Mouse (Mus musculus) midbrain, embryonic 14.5 days (tissue): ENCODE results near the gene Hist1h2bq. TPM values are rescaled to one million over a fixed set of nuclear protein-coding genes. Genes with fewer than 3 reads are reported as not detected.
"Not testable (repeated sequence)": the region's sequence is repeated elsewhere in the genome, so short reads cannot be mapped to it uniquely, and the experiment has no call there.

Source experiments
- ATAC-seq: fragments of 200-750 bp; cut with Nextera tagmentation; 2 replicates; pipeline ENCODE4 v1.8.0; 2017; ENCODE audit warnings: moderate number of reproducible peaks, moderate library complexity; ENCODE audit not compliant: low FRiP score, low TSS enrichment
- DNase-seq: peaks from one replicate; pipeline ENCODE4 v3.0.0-alpha.2; 2015
- H3K27ac ChIP-seq: fragments of 300-500 bp; sonication (generic); replicated peaks from 2 replicates; pipeline ENCODE4 v1.5.1; 2014; ENCODE audit warnings: mild to moderate bottlenecking, low read depth, low read length, moderate library complexity
- H3K27me3 ChIP-seq: fragments of 300-500 bp; sonication (generic); 2 replicates; pipeline ENCODE4 v1.6.1; 2014; ENCODE audit warnings: low read length, control low read depth, mixed read lengths; ENCODE audit not compliant: control insufficient read depth, insufficient read depth
- H3K36me3 ChIP-seq: fragments of 300-500 bp; sonication (generic); 2 replicates; pipeline ENCODE4 v1.6.1; 2014; ENCODE audit warnings: low read length, control low read depth; ENCODE audit not compliant: control insufficient read depth, insufficient read depth
- H3K4me1 ChIP-seq: fragments of 300-500 bp; sonication (generic); 2 replicates; pipeline ENCODE4 v1.6.1; 2014; ENCODE audit warnings: mild to moderate bottlenecking, antibody characterized with exemption, low read length, control low read depth; ENCODE audit not compliant: control insufficient read depth, insufficient read depth
- H3K4me2 ChIP-seq: fragments of 300-500 bp; sonication (generic); 2 replicates; pipeline ENCODE4 v1.6.1; 2014; ENCODE audit warnings: mild to moderate bottlenecking, low read length, moderate library complexity
- H3K4me3 ChIP-seq: fragments of 300-500 bp; sonication (generic); replicated peaks from 2 replicates; pipeline ENCODE4 v1.5.1; 2014; ENCODE audit warnings: low read depth, low read length
- H3K9ac ChIP-seq: fragments of 300-500 bp; sonication (generic); replicated peaks from 2 replicates; pipeline ENCODE4 v1.6.1; 2014; ENCODE audit warnings: mild to moderate bottlenecking, low read length, moderate library complexity
- H3K9me3 ChIP-seq: fragments of 300-500 bp; sonication (generic); 2 replicates; pipeline ENCODE4 v1.6.1; 2016; ENCODE audit warnings: low read length, control low read depth, mixed read lengths; ENCODE audit not compliant: control insufficient read depth
- WGBS: fragments of 180-500 bp; shearing (Covaris S2); extraction: QIAGEN DNeasy Blood & Tissue Kit; methylation state at CpG from one replicate; pipeline ENCODE4 v1.1.7; 2014; 5-methylcytosine and 5-hydroxymethylcytosine counted together
- polyA plus RNA-seq: library from polyadenylated mRNA; unstranded; fragments of >200 nt; fragmentation: Nextera tagmentation; extraction: Ambion mirVana; gene quantifications from 2 replicates; pipeline ENCODE4 v1.2.1, GENCODE M21; 2014

Gene Hist1h2bq
- polyA plus RNA-seq, 1 experiment from 2014 or later, result 4.5 TPM

DNA sequence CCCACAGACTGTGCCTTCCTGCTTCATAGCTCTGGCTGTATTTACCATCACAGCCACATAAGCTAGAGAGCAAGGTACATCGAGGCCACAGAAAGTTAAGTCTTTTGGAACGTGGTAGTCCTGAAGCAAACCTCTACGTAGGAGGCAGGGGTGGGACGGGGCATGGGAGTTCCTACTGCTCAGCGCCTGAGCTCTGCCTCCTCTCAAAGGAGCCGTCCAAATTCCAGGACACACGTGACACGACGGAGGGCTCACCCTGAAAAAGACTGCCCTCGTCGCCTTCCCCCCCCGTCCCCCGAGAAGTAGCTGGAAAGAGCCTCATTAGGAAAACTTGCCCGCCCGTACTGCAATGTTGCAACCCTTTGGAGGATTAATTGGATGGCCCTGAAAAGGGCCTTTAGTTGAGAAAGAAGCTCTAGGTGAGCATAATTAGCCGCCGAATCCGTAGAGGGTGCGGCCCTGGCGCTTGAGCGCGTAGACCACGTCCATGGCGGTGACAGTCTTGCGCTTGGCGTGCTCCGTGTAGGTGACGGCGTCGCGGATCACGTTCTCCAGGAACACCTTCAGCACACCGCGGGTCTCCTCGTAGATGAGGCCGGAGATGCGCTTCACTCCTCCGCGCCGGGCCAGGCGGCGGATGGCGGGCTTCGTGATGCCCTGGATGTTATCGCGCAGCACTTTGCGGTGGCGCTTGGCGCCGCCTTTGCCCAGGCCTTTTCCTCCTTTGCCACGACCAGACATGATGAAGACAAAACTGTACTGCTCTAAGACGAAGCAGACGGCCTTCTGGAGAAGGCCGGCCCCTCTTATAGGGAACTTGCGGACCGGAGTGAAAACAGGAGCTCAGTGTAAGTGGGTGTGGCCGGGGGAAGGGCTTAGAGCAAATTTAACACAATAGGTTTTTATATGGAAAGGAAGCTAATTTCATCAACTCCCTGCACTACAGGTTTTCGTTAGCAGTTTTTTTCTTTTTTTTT lies 21.7 kb upstream of the Hist1h2bq start, which contains the start of gene Hist1h4n:
Hist1h4n (minus strand) TSS at position 779 of the 977 bp plus-strand sequence.
- not testable (repeated sequence) for H3K9ac ChIP-seq, DNase-seq, H3K27ac ChIP-seq, H3K27me3 ChIP-seq, H3K9me3 ChIP-seq, H3K4me1 ChIP-seq, H3K36me3 ChIP-seq
- Histone ChIP-seq H3K4me2 (peak within 1 kb of the TSS; percentile 43), H3K4me3 (0 out of 2 replicates have a peak within 1 kb of the TSS, but pooled peaks have one; percentile 15)
- WGBS, result 0% methylated on average over 22 of the region's 58 CpGs
- peak; percentile 85 for ATAC-seq

DNA sequence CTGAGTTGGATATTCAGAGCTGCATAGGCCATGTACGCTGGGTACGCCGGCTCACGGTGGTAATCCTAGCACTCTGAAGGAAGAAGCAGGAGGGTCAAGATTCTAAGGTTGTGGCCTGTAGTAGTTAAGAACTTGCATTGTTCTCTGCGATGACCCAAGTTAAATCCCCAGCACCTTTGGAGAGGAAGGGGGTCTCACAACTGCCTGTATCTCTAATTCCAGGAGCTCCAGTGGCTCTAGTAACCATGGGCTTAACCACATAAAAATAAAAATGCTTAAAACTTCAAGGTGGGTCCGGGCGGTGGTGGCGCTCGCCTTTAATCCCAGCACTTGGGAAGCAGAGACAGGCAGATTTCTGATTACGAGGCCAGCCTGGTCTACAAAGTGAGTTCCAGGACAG lies 20.3 kb upstream of the Hist1h2bq start:
- Histone ChIP-seq H3K9me3 (no peaks in the 10 kb centered on the region), H3K27ac (no peak overlapping the region), H3K4me2 (no peak overlapping the region), H3K4me3 (no peak overlapping the region), H3K27me3 (no peaks in the 10 kb centered on the region), H3K36me3 (no peaks in the 10 kb centered on the region), H3K4me1 (no peaks in the 10 kb centered on the region), H3K9ac (no peak overlapping the region)
- ATAC-seq, result no peak
- DNase-seq, result no peak
- 85% methylated on average over 10 of the region's 10 CpGs for WGBS

DNA sequence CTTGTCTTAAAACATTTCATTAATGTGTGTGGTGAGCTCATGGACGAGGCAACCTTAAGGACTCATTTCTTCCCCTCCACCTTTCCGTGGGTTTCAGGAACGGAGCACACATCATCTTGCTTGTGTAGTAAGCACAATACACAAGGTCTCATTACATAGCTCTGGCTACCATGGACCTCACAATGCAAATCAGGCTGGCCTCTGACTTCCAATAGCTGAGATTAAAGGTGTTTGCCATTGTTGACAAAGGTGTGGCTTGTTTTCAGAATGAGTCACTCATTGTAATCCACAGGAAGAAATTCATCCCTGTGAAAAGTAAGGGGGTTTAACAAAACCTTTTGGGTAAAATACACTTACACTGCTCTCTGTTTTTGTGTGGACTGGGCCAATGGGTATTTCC lies 18.5 kb upstream of the Hist1h2bq start:
- no peak overlapping the region for H3K9ac ChIP-seq
- H3K27me3 ChIP-seq, result no peaks in the 10 kb centered on the region
- no peak overlapping the region for H3K4me3 ChIP-seq
- 86% methylated on average over 3 of the region's 3 CpGs for WGBS
- no peak overlapping the region for H3K4me2 ChIP-seq
- no peaks in the 10 kb centered on the region for H3K36me3 ChIP-seq
- H3K27ac ChIP-seq, result no peak overlapping the region
- no peaks in the 10 kb centered on the region for H3K4me1 ChIP-seq
- ATAC-seq, result no peak
- H3K9me3 ChIP-seq, result no peaks in the 10 kb centered on the region
- no peak for DNase-seq

DNA sequence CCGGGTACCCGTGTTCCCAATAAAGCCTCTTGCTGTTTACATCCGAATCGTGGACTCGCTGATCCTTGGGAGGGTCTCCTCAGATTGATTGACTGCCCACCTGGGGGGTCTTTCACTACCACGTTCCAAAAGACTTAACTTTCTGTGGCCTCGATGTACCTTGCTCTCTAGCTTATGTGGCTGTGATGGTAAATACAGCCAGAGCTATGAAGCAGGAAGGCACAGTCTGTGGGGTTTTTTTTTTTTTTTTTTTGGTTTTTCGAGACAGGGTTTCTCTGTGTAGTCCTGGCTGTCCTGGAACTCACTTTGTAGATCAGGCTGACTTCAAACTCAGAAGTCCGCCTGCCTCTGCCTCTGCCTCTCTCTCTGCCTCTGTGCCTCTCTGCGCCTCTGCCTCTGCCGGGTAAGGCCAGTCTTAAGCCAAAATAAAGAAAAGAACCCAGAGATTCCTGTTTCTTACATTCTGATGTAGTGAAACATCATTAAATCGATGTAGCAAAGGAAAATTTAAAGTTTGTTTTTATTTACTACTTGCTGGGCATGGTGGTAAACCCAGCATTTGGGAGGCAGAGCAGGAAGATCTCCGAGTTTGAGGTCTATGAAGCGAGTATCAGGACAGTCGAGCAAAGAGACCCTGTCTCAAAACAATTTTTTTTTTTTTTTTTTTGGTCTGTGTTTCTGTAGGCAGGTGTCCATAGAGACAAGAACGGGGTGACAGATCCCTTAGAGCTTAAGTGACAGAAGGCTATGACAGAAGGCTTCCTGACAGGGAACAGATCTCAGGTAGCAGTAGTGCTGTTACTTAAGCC lies 10.3 kb upstream of the Hist1h2bq start:
- 57% methylated on average over 6 of the region's 16 CpGs for WGBS

DNA sequence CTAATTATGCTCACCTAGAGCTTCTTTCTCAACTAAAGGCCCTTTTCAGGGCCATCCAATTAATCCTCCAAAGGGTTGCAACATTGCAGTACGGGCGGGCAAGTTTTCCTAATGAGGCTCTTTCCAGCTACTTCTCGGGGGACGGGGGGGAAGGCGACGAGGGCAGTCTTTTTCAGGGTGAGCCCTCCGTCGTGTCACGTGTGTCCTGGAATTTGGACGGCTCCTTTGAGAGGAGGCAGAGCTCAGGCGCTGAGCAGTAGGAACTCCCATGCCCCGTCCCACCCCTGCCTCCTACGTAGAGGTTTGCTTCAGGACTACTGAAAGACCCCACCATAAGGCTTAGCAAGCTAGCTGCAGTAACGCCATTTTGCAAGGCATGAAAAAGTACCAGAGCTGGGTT lies 2.1 kb upstream of the Hist1h2bq start:
- H3K9me3 ChIP-seq, H3K27ac ChIP-seq, H3K36me3 ChIP-seq, H3K27me3 ChIP-seq, H3K9ac ChIP-seq, H3K4me1 ChIP-seq, H3K4me3 ChIP-seq, DNase-seq: not testable (repeated sequence)
- 0% methylated on average over 13 of the region's 14 CpGs for WGBS
- peak; percentile 31; the same call in 1 of the 2 replicates for ATAC-seq
- peak overlapping the region; percentile 37 for H3K4me2 ChIP-seq

More for the DNA sequence above, 10.3 kb upstream of the Hist1h2bq start:
- not testable (repeated sequence) for H3K4me1 ChIP-seq, H3K4me3 ChIP-seq, H3K9me3 ChIP-seq, H3K9ac ChIP-seq, ATAC-seq, H3K36me3 ChIP-seq, H3K27ac ChIP-seq, H3K27me3 ChIP-seq, H3K4me2 ChIP-seq, DNase-seq

DNA sequence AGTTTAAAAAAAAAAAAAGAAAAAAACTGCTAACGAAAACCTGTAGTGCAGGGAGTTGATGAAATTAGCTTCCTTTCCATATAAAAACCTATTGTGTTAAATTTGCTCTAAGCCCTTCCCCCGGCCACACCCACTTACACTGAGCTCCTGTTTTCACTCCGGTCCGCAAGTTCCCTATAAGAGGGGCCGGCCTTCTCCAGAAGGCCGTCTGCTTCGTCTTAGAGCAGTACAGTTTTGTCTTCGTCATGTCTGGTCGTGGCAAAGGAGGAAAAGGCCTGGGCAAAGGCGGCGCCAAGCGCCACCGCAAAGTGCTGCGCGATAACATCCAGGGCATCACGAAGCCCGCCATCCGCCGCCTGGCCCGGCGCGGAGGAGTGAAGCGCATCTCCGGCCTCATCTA lies 1.5 kb upstream of the Hist1h2bq start, which contains the start of gene Hist1h4m:
Hist1h4m (plus strand) TSS at position 208 of the 400 bp plus-strand sequence.
- WGBS, result no CpG with 5 or more reads among the region's 24 CpGs
- not testable (repeated sequence) for H3K27me3 ChIP-seq, H3K36me3 ChIP-seq, H3K4me1 ChIP-seq, H3K27ac ChIP-seq, H3K9me3 ChIP-seq, DNase-seq, H3K9ac ChIP-seq, H3K4me3 ChIP-seq
- peak; percentile 71 for ATAC-seq
- peak within 1 kb of the TSS; percentile 37 for H3K4me2 ChIP-seq

DNA sequence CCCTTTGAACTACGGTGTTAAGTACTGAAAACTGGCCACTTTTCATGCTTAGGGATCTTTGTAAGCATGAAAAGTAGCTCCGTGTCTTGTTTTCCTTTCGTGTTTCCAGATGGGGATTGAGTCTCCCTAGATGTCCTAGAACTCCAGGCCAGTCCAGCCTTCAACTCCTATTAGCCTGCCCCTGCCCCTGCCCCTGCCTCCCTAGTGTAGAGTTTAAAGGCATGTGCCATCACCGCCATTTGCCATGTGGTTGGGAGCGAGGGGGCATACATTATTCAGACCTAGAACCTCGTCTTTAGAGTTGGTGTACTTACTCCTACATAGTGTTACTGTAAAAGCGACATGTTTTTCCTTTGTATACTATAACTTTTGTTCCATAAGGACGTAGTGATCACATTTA lies 1.1 kb upstream of the Hist1h2bq start:
- H3K4me1 ChIP-seq, H3K4me2 ChIP-seq, H3K4me3 ChIP-seq, H3K27ac ChIP-seq, H3K36me3 ChIP-seq, DNase-seq, H3K9ac ChIP-seq, H3K9me3 ChIP-seq, H3K27me3 ChIP-seq: not testable (repeated sequence)
- WGBS, result no CpG with 5 or more reads among the region's 8 CpGs
- ATAC-seq, result 0 out of 2 replicates have a peak, but pooled peaks have one; percentile 7

DNA sequence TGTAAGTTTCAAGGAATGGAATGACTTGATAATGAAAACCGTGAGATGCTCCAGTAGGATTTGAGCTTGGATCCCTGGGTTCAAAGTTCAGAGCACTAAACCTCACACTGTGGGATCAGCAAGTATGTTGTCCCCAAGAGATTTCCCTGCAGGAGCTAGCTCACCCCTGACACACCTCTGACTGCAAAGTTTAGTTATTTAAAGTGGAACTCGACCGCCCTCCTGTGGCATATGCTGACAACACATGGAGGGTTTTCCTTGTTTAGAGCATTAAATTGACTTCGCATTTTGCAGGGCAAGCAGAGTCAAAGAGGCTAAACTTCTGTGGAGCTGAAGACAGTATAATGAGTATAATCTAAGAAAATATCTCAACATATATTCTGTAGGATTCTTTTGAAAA lies 6.9 kb downstream of the Hist1h2bq start:
- not testable (repeated sequence) for H3K9me3 ChIP-seq, H3K4me2 ChIP-seq, H3K27ac ChIP-seq, H3K4me3 ChIP-seq, H3K36me3 ChIP-seq, H3K4me1 ChIP-seq, H3K9ac ChIP-seq, H3K27me3 ChIP-seq, DNase-seq
- peak; percentile 76 for ATAC-seq
- WGBS, result no CpG with 5 or more reads among the region's 4 CpGs
